Mouse (Mus musculus) G1E (cell line): Measurements from ENCODE around the gene Tbc1d30.

Experiments
- CTCF ChIP-seq: IDR thresholded peaks from 2 replicates; pipeline ENCODE4 v1.5.1; 2012; ENCODE audit warnings: low read depth, low read length, inconsistent platforms, mixed read lengths
- GATA1 ChIP-seq: IDR thresholded peaks from 2 replicates; pipeline ENCODE4 v1.6.1; 2012; ENCODE audit warnings: borderline replicate concordance, low read length, inconsistent platforms, mixed read lengths
- GATA2 ChIP-seq: IDR thresholded peaks from 2 replicates; pipeline ENCODE4 v1.6.1; 2012; ENCODE audit warnings: low read depth, low read length, inconsistent platforms, borderline replicate concordance
- POLR2AphosphoS5 ChIP-seq: IDR thresholded peaks from 2 replicates; pipeline ENCODE4 v1.6.1; 2012; ENCODE audit warnings: low read depth, low read length, inconsistent platforms; ENCODE audit not compliant: insufficient replicate concordance
- TAL1 ChIP-seq: conservative IDR thresholded peaks from 2 replicates; pipeline ENCODE4 v1.6.1; 2012; ENCODE audit warnings: low read depth, low read length, inconsistent platforms, mixed read lengths

DNA sequence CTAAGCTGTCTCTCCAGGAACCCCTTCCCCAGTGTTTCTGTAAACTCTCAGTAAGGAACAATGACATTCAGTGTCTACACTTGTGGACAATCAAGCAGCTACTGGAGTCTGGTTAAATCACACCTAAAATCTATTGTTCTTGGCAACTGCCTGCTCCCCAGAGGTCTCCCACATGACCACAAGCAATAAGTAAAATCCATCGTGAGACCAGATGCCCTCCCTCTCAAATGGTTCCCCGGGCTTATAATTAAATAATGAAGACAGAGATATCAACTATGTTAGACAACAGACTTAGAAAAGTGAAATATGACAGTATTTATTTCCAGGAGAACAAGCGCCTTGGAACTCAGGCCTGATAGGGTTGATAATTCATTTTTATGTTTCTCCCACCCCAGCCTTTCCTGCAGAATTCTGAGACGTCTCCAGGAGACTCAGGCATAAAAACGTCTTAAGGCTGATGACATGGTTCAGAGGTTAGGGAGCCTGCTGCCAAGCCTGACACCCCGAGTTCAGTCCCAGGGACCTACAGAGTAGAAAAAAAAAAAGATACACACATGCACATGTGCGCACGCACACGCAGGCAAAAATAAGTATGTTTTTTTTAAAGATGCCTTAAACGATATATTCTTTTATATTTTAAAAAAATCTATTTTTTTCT, 115.8 kb downstream of the Tbc1d30 start:
- TF ChIP-seq CTCF (no peak), TAL1 (no peak), GATA1 (no peak), POLR2AphosphoS5 (no peak), GATA2 (no peak)
